In the genomic region with DNA sequence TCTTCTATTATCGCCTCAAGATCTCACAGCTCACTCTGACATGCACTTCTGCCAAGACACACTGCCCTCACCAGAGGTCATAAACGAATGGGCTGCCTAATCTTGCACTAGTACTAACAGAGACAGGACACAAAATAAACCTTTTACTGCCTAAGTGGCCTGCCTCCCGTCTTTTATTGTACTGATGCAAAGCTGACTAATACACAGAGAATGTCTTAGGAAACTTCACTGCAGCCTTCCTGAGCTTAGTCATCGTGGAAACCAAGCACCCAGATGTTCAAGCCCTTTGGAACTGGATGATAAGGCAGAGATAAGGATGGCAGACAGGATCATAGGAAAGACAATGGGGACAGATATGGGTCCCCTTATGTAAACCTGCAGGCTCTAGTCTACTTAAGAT, we compare ENCODE assay signal across 21 mouse cellular contexts. TPM values are rescaled to one million over a fixed set of nuclear protein-coding genes. Genes with fewer than 3 reads are reported as not detected.
DNase-seq lines count a peak whose midpoint lies in the region; ATAC-seq lines count a peak whose summit lies in the region.
"Had no signal": no experiment of that assay in that cellular context is flagged by ENCODE, and none has a peak within 500 bp of the region (broad histone marks: within the 10 kb centered on the region; RNA-seq: fewer than 3 reads in every experiment).

No protein-coding gene starts in this region.

- WGBS in intestine, embryonic 16.5 days, result 25% methylated on average over 4 of the region's 4 CpGs
- WGBS in heart, embryonic 11.5 days (ENCODE audit: insufficient replicate concordance), result 22% methylated on average over 4 of the region's 4 CpGs

- H3K4me2 ChIP-seq in intestine, embryonic 16.5 days (ENCODE audit: low read depth, low read length), result no peak overlapping the region
- no peak overlapping the region for H3K4me2 ChIP-seq in heart, embryonic 11.5 days
- H3K4me2 ChIP-seq: embryonic facial prominence, embryonic 13.5 days; forebrain, embryonic 13.5 days; heart, embryonic 12.5 days; hindbrain, embryonic 15.5 days had no signal

- H3K36me3 ChIP-seq in intestine, embryonic 16.5 days (ENCODE audit: control insufficient read depth, insufficient read depth, low read length), result no peaks in the 10 kb centered on the region
- no peaks in the 10 kb centered on the region for H3K36me3 ChIP-seq in heart, embryonic 11.5 days (ENCODE audit: control insufficient read depth, insufficient read depth, low read length)
- H3K36me3 ChIP-seq: embryonic facial prominence, embryonic 13.5 days; heart, embryonic 12.5 days; hindbrain, embryonic 15.5 days had no signal

- no peak overlapping the region for H3K9ac ChIP-seq in intestine, embryonic 16.5 days (ENCODE audit: low read depth, low read length)
- H3K9ac ChIP-seq in heart, embryonic 11.5 days (ENCODE audit: low read depth, low read length), result no peak overlapping the region
- H3K9ac ChIP-seq: embryonic facial prominence, embryonic 13.5 days; forebrain, embryonic 13.5 days; forebrain, postnatal 0 days; heart, embryonic 12.5 days; hindbrain, embryonic 15.5 days had no signal

- DNase-seq in 3T3-L1 (ENCODE audit: low read depth, low spot score), result peak; percentile 93
- DNase-seq in Muller cell, postnatal 12 days (ENCODE audit: inconsistent ontology term), result peak; percentile 12
- DNase-seq in yolk sac, embryonic 10.5 days (ENCODE audit: low spot score), result peak; percentile 40
- no peak for DNase-seq in left cerebral cortex, postnatal 14 days (ENCODE audit: low spot score in 2 of 2)
- no peak for DNase-seq in cerebellum, adult 9-10 months
- DNase-seq: adrenal gland, adult 8-10 months; adrenal gland, postnatal 36 days; B cell, adult 2 months; cerebellum, adult 11 months; cerebellum, adult 9-11 months; cerebellum, postnatal 36 days; forebrain, postnatal 0 days; gastrocnemius, postnatal 14 days; heart, adult 2 months; heart, postnatal 36 days had no signal

- intact Hi-C loops in left cerebral cortex, postnatal 14 days (cut with DNase I), result no loop called here

- no peaks in the 10 kb centered on the region for H3K4me1 ChIP-seq in intestine, embryonic 16.5 days (ENCODE audit: control insufficient read depth, insufficient read depth, low read length)
- no peaks in the 10 kb centered on the region for H3K4me1 ChIP-seq in heart, embryonic 11.5 days (ENCODE audit: control insufficient read depth, insufficient read depth, low read length)
- H3K4me1 ChIP-seq: embryonic facial prominence, embryonic 13.5 days; hindbrain, embryonic 15.5 days had no signal

- no peaks in the 10 kb centered on the region for H3K27me3 ChIP-seq in intestine, embryonic 16.5 days (replicated peaks; ENCODE audit: control insufficient read depth, insufficient read depth, low read length)
- H3K27me3 ChIP-seq in heart, embryonic 11.5 days (ENCODE audit: control insufficient read depth, insufficient read depth, low read length), result no peaks in the 10 kb centered on the region
- H3K27me3 ChIP-seq: embryonic facial prominence, embryonic 13.5 days; forebrain, embryonic 13.5 days; heart, embryonic 12.5 days; hindbrain, embryonic 15.5 days had no signal

- H3K27ac ChIP-seq in intestine, embryonic 16.5 days (ENCODE audit: low read length), result no peak overlapping the region
- no peak overlapping the region for H3K27ac ChIP-seq in heart, embryonic 11.5 days (ENCODE audit: low read depth, low read length)
- H3K27ac ChIP-seq: embryonic facial prominence, embryonic 13.5 days; forebrain, embryonic 13.5 days; heart, adult 2 months; hindbrain, embryonic 15.5 days had no signal

- H3K9me3 ChIP-seq in intestine, embryonic 16.5 days (ENCODE audit: control insufficient read depth, low read length), result no peaks in the 10 kb centered on the region
- H3K9me3 ChIP-seq in heart, embryonic 11.5 days (replicated peaks; ENCODE audit: control insufficient read depth, low read length), result no peaks in the 10 kb centered on the region
- H3K9me3 ChIP-seq: embryonic facial prominence, embryonic 13.5 days; forebrain, embryonic 13.5 days; heart, embryonic 12.5 days; hindbrain, embryonic 15.5 days had no signal

- no peak overlapping the region for H3K4me3 ChIP-seq in intestine, embryonic 16.5 days (ENCODE audit: low read length)
- no peak overlapping the region for H3K4me3 ChIP-seq in heart, embryonic 11.5 days (ENCODE audit: low read depth, low read length)
- H3K4me3 ChIP-seq: embryonic facial prominence, embryonic 13.5 days; forebrain, embryonic 13.5 days; heart, adult 2 months; heart, embryonic 12.5 days; hindbrain, embryonic 15.5 days had no signal

- peak; percentile 84 for ATAC-seq in intestine, embryonic 16.5 days
- no peak for ATAC-seq in heart, embryonic 11.5 days (replicated peaks; ENCODE audit: insufficient number of reproducible peaks, low FRiP score, low TSS enrichment)
- ATAC-seq: forebrain, embryonic 13.5 days; forebrain, postnatal 0 days had no signal

RNA-seq across cellular contexts. Expression of gene Pcgf5, which starts 57.3 kb away (rescaled TPM):
- polyA plus RNA-seq in intestine, embryonic 16.5 days (2015; fragmentation: Nextera tagmentation; extraction: Ambion mirVana), result 17.0 and 17.9 TPM in 2 replicates
- polyA plus RNA-seq in heart, embryonic 11.5 days (2014; fragmentation: Nextera tagmentation; extraction: Ambion mirVana), result 40.6 and 43.4 TPM in 2 replicates
- 10 to 100 TPM; 11.8 to 13.4 TPM for total RNA-seq in left cerebral cortex, postnatal 14 days (2021)

Comparison
In these comparisons a context has a peak if more than half of its experiments do, and no peak if none do; other contexts are left out.
1. DNase-seq: peak in 3T3-L1 (single experiment), Muller cell, postnatal 12 days (single experiment) and yolk sac, embryonic 10.5 days (single experiment); none in left cerebral cortex, postnatal 14 days (0 of 2) and cerebellum, adult 9-10 months (single experiment).